Mouse (Mus musculus) erythroblast, embryonic 14.5 days (primary cell): ENCODE data around the gene Zic1.

Source experiments
- GATA1 ChIP-seq: IDR thresholded peaks from 2 replicates; pipeline ENCODE4 v1.6.1; 2012; ENCODE audit warnings: low read length, inconsistent platforms, mixed read lengths
- TAL1 ChIP-seq: IDR thresholded peaks from 3 replicates; pipeline ENCODE4 v1.6.1; 2012; ENCODE audit warnings: low read length, inconsistent platforms, mixed read lengths

GRCm38 (mm10) chr9:91364127-91364970 is 1.3 kb downstream of the Zic1 start:
- TF ChIP-seq TAL1 (no peak), GATA1 (no peak)
